26 mouse cellular contexts compared by ENCODE assay signal in genomic region chr12:52950660-52951059, GRCm38 (mm10).
A peak's percentile ranks its signal among the peaks of the same experiment; 100 is the strongest.
DNase-seq lines count a peak whose midpoint lies in the region; ATAC-seq and TF ChIP-seq lines count a peak whose summit lies in the region.
"Had no signal": no experiment of that assay in that cellular context is flagged by ENCODE, and none has a peak within 500 bp of the region (broad histone marks: within the 10 kb centered on the region; RNA-seq: fewer than 3 reads in every experiment).

No protein-coding gene starts in this region.

- TF ChIP-seq POLR2A in embryonic fibroblast, embryonic 13.5 days (IDR thresholded peaks at IDR 0.05; ENCODE audit: low read depth, low read length) = no peak

- WGBS in hindbrain, embryonic 14.5 days = 82% methylated on average over 4 of the region's 4 CpGs

- DNase-seq in heart, adult 11 months = peak; percentile 89
- DNase-seq in heart, postnatal 36 days = no peak
- peak; percentile 49 for DNase-seq in 416B (ENCODE audit: low read depth)
- peak; percentile 30 for DNase-seq in adrenal gland, adult 8-10 months
- no peak for DNase-seq in kidney, adult 8-10 months
- no peak for DNase-seq in hindbrain, embryonic 14.5 days (ENCODE audit: low spot score)
- DNase-seq in embryo, embryonic 10.5 days (ENCODE audit: low spot score) = no peak
- DNase-seq: cerebellum, adult 2 months; cerebellum, postnatal 36 days; gastrocnemius, postnatal 25 days; heart, adult 2 months; heart, postnatal 4 days; kidney, adult 2 months; kidney, postnatal 25 days; lung, adult 18-20 months; lung, postnatal 10 days; thymus, adult 18-20 months had no signal

- H3K27ac ChIP-seq in embryonic fibroblast, embryonic 13.5 days (ENCODE audit: insufficient read depth, low read length) = peak overlapping the region; percentile 84
- no peak overlapping the region for H3K27ac ChIP-seq in hindbrain, embryonic 14.5 days
- H3K27ac ChIP-seq: forebrain, embryonic 10.5 days; heart, adult 2 months; hindbrain, embryonic 15.5 days; limb, embryonic 12.5 days; liver, embryonic 12.5 days; midbrain, embryonic 10.5 days; stomach, embryonic 15.5 days had no signal

- intact Hi-C loops in heart, postnatal 36 days (cut with DNase I) = no loop called here

- H3K27me3 ChIP-seq in hindbrain, embryonic 14.5 days (ENCODE audit: control insufficient read depth, insufficient read depth, low read length) = no peaks in the 10 kb centered on the region
- H3K27me3 ChIP-seq: hindbrain, embryonic 15.5 days; limb, embryonic 12.5 days; liver, embryonic 12.5 days; stomach, embryonic 15.5 days had no signal

- ATAC-seq in hindbrain, embryonic 14.5 days (ENCODE audit: low FRiP score) = no peak
- ATAC-seq: forebrain, embryonic 16.5 days; liver, embryonic 12.5 days; midbrain, embryonic 16.5 days had no signal

- H3K4me3 ChIP-seq in embryonic fibroblast, embryonic 13.5 days (ENCODE audit: insufficient read depth, low read length) = no peak overlapping the region
- H3K4me3 ChIP-seq in hindbrain, embryonic 14.5 days (replicated peaks; ENCODE audit: low read length) = no peak overlapping the region
- H3K4me3 ChIP-seq: forebrain, embryonic 10.5 days; heart, adult 2 months; hindbrain, embryonic 15.5 days; limb, embryonic 12.5 days; liver, embryonic 12.5 days; midbrain, embryonic 10.5 days; stomach, embryonic 15.5 days had no signal

- H3K4me2 ChIP-seq in hindbrain, embryonic 14.5 days (replicated peaks) = no peak overlapping the region
- H3K4me2 ChIP-seq: hindbrain, embryonic 15.5 days; limb, embryonic 12.5 days; liver, embryonic 12.5 days; stomach, embryonic 15.5 days had no signal

- H3K4me1 ChIP-seq in embryonic fibroblast, embryonic 13.5 days (ENCODE audit: control insufficient read depth, insufficient read depth, low read length) = peaks cover 2% of the 10 kb centered on the region; the same call in 1 of the 2 replicates
- H3K4me1 ChIP-seq in hindbrain, embryonic 14.5 days (replicated peaks; ENCODE audit: control insufficient read depth, insufficient read depth, low read length) = no peaks in the 10 kb centered on the region
- H3K4me1 ChIP-seq: forebrain, embryonic 10.5 days; hindbrain, embryonic 15.5 days; liver, embryonic 12.5 days; midbrain, embryonic 10.5 days; stomach, embryonic 15.5 days had no signal

- H3K36me3 ChIP-seq in hindbrain, embryonic 14.5 days (replicated peaks; ENCODE audit: control insufficient read depth, insufficient read depth) = peaks cover 8% of the 10 kb centered on the region; the same call in 1 of the 2 replicates
- H3K36me3 ChIP-seq: forebrain, embryonic 10.5 days; limb, embryonic 12.5 days; liver, embryonic 12.5 days; midbrain, embryonic 10.5 days; stomach, embryonic 15.5 days had no signal

- H3K9me3 ChIP-seq in hindbrain, embryonic 14.5 days (ENCODE audit: control insufficient read depth, low read length) = no peaks in the 10 kb centered on the region
- H3K9me3 ChIP-seq: forebrain, embryonic 10.5 days; hindbrain, embryonic 15.5 days; limb, embryonic 12.5 days; liver, embryonic 12.5 days; midbrain, embryonic 10.5 days; stomach, embryonic 15.5 days had no signal

- no peak for TF ChIP-seq CTCF in embryonic fibroblast, embryonic 13.5 days (IDR thresholded peaks at IDR 0.05; ENCODE audit: borderline replicate concordance, insufficient read depth, low read length)

- H3K9ac ChIP-seq in hindbrain, embryonic 14.5 days = no peak overlapping the region
- H3K9ac ChIP-seq: hindbrain, embryonic 15.5 days; limb, embryonic 12.5 days; liver, embryonic 12.5 days; stomach, embryonic 15.5 days had no signal

Comparison
In these comparisons a context has a peak if more than half of its experiments do, and no peak if none do; other contexts are left out.
1. DNase-seq: peak in heart, adult 11 months (single experiment), 416B (single experiment) and adrenal gland, adult 8-10 months (single experiment); none in heart, postnatal 36 days (0 of 2), kidney, adult 8-10 months (0 of 2), hindbrain, embryonic 14.5 days (single experiment) and embryo, embryonic 10.5 days (single experiment).